Mouse (Mus musculus) heart, postnatal 0 days (tissue): Measurements from ENCODE around the gene Fndc10.

Experiments
- CTCF ChIP-seq: IDR thresholded peaks from 2 replicates; pipeline ENCODE4 v1.5.1; 2016; ENCODE audit warnings: antibody characterized with exemption, control low read depth, low read depth
- EP300 ChIP-seq: IDR thresholded peaks from 2 replicates; pipeline ENCODE4 v1.6.1; 2016; ENCODE audit warnings: antibody characterized with exemption, low read depth

DNA sequence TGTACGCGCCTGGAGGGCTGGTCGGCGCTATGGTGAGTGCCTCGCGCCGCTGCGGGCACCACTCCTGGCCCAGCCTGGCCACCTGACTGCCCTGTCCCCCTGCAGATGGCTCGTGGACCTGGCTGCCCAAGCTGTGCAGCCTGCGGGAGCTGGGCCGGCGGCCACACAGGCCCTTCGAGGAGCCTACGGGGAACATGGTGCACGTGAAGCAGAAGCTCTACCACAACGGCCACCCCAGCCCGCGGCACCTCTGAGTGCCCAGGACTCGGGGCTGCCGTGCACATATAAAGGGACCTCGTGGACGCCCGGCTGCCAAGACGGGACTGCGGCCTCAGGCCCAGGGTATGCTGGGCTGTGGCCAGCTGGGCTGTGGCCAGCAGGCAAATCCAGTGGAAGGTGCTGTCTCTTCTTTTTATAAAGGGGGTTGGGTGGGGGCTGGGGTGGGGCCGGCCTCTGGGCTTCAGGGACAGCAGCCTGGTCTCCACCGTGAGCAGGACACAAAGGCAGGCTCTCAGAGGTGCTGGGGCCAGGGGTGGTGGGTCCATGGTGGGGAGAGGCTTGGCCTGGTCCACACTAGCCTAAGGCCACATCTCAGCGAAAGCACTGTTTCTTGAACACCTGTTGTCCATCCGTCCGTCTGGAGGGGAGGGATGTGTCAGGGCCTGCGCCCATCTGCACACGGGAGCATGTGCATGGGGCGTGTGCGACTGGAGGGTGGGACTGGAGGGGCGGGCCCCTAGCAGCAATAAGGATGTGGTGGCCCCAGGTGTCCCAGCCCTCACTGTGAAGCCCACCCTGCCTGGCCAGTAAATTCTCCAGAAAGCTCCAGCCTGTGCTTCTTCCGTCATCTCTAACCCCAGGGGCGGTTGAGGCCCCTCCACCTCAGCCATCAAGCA, 45.8 kb downstream of the Fndc10 start:
- TF ChIP-seq CTCF (no peak), EP300 (no peak)
